Mouse (Mus musculus) layer of hippocampus, adult 18-20 months (tissue): ENCODE measurements around the gene Uqcrc2. TPM values are rescaled to one million over a fixed set of nuclear protein-coding genes. Genes with fewer than 3 reads are reported as not detected.

Experiments
- DNase-seq, 2 experiments: peaks; one replicate each; pipeline ENCODE4 v3.0.0; 2022; ENCODE audit warnings: low spot score in 2 of 2
- long read RNA-seq: library from polyadenylated mRNA; stranded (forward); transcript quantifications from one replicate; pipeline ENCODE4 v2.0.0, GENCODE M21; 2021
- total RNA-seq, 2 experiments: library from RNA; stranded (reverse); gene quantifications; 2 replicates each; pipeline ENCODE4 v1.2.3; 2021

Uqcrc2 gene
- total RNA-seq, result 100 to 1,000 TPM; 243 to 245 TPM
- long read RNA-seq, transcript Uqcrc2-201 (14 exons, 1,896 nt), result major isoform, 169 of 179 reads
- long read RNA-seq, partial matches to known transcripts, result 3 of 179 reads
- long read RNA-seq, other reads (novel, unspliced or antisense), result 7 of 179 reads

GRCm38 (mm10) chr7:120634711-120635361, at the start of gene Uqcrc2:
TSS of gene Uqcrc2 (plus strand) at chr7:120635176.
- DNase-seq, result peak; percentile 78 to 89

GRCm38 (mm10) chr7:120597203-120597743, 37.7 kb upstream of the Uqcrc2 start:
- no peak for DNase-seq

DNA sequence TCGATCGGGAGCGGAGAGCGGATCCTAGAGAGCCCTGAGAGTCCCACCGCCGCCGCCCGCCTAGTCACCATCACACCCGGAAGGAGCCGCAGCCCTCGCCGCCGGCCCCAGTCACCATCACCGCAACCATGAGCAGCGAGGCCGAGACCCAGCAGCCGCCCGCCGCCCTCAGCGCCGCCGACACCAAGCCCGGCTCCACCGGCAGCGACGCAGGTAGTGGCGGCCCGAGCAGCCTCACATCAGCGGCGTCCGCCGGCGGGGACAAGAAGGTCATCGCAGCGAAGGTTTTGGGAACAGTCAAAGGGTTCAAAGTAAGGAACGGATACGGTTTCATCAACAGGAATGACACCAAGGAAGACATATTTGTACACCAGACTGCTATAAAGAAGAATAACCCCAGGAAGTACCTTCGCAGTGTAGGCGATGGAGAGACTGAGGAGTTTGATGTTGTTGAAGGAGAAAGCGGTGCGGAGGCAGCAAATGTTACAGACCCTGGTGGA, 37.2 kb upstream of the Uqcrc2 start:
- DNase-seq, result peak in 1 of 2 experiments; percentile 9

DNA sequence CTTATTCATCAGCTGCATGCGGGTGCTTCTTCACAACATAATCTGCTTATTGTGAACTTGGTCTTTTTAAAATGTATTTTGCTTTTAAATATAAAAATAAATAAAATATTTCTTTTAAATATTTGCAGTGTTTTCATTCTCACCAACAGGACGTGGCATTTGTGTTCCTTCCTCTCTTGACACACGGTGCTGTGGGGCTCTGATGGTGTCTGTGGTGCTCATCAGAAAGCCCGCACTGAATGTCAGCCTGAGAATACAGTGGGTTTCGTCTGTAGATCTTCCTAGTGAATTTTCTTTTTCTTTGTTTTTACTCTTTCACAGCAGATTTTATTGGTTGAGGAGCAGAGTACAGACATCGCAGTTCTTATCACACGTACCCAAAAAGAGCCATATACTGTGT, 36.6 kb upstream of the Uqcrc2 start:
- no peak for DNase-seq

DNA sequence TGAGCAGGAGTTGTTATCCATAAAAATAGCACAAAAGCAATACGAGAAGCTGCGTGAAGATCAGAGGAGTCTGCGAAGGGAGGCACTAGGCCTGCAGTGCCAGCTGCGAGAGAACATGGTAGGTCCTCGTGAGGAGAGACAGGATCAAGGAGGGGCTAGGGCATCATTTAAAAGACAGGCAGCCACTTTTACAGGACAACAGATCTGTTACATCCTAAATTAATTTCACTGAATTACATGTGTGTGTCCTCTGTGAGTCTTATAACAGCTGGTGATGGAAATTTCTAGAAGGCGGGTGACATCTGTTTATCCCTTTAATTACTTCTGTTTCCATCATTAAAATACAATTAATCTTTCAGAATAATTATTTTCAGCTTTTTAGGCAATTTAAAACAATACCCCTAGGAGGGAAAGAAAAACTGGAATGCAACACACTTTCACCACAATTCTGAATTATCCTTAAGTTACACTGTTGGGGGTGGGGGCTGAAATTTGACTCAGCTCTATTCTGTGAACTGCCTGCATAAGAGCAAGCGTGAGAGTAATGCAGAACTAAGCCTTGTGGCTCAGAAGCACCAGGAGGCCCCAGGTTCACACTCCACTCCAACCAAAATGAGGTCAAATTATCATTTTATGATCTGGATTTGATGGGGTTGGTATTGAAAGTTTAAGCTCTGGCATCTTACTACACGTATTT, 14.8 kb upstream of the Uqcrc2 start:
- DNase-seq, result no peak

- DNase-seq, result no peak
Observed at GRCm38 (mm10) chr7:120620841-120621240, 14.1 kb upstream of the Uqcrc2 start.

DNA sequence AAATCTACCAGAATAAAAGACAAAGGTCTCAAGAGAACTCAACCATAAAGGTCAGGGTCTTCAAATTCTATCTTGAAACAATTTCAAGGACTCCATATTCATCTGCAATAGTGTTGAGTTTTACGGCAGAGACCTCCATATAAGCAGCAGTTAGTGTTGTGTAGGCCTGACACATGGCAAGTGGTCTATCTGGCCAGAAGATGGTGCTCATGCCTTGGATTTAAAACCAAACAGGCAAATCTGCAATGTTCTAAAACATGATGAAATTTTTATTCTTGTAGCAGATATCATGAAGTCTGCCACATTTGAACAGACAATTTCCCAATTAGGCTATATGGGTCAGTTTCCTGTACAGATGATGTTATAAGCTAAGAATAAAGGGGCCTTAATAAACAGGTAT, 2.5 kb upstream of the Uqcrc2 start:
- DNase-seq, result peak in 1 of 2 experiments; percentile 74

GRCm38 (mm10) chr7:120634301-120634700, 675 bp upstream of the Uqcrc2 start:
- DNase-seq, result no peak

GRCm38 (mm10) chr7:120635362-120635781, 396 bp downstream of the Uqcrc2 start:
- DNase-seq, result no peak

GRCm38 (mm10) chr7:120635821-120636220, 845 bp downstream of the Uqcrc2 start:
- no peak for DNase-seq

DNA sequence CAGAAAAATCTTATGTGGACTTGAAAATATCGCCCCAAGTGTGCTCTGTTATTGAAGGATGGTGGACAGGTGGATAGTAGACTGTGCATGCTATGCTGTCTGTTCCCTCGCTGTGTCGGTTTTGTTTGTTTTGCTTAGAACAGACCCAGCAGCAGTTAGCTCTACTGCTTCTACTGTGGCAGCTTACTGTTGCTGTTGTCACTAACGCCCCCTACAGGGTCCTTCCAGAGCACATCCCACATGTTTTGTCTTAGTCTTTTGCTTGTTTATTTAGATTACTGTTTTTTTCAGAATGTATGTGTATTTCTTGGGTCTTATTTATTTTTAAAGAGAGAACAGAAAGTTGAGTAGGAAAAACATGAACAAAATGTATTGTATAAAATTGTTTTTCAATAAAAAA, 8.2 kb downstream of the Uqcrc2 start:
- no peak for DNase-seq

DNA sequence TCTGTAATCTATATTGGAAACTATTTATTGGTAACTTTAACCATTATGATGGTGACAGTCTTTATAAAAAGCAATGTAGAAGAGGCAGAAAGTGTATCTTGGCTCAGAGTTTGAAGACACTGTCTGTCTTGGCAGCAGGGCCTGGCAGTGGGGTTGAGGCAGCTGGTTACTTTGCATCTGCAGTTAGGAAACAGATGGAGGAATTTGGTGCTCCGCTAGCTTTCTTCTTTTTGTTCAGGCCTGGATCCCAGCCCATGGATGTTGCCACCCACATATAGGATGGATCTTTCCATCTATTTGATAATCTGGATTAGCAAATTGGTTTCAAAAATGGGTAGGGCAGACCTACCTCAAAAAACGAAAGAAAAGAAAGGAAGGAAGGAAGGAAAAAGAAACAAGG, 12.9 kb downstream of the Uqcrc2 start:
- peak; percentile 67 to 81 for DNase-seq

- DNase-seq, result no peak
Observed at GRCm38 (mm10) chr7:120662079-120662478, 27.1 kb downstream of the Uqcrc2 start.

DNA sequence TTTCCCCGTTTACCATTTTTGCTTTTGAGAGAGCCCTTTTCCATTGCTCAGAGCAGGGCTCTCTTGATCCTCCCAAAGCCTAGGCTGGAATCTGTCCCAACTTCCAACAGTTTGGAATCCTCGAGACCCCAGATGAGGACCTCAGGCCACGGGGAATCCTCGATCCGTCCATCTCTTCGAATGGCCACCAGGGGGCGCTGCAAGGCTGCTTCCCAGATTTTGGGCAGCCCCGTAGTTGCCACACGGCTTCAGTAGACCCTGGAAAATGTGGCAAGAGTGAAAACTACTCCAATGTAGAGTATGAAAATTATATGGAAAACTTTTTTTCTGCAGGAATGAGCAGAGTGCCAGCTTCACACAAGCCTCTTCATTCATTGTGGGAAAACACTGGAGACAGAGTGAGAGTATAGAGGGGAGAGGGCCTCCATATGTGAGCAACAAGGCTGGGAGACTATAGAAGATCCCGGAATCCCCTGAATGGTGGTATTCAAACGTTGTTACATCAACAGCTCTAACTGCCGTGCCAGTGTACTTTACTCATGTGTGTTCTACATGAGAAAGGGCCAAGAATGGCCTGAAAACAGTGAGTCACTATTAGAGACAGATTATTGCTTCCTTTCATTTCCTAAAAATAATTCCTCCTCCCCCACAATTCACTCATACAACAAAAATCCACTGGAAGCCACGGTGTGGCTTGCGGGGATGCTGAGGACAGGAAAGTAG, 35.3 kb downstream of the Uqcrc2 start, which contains the start of gene Pdzd9:
Pdzd9 (minus strand) TSS at position 191 of the 723 bp plus-strand sequence.
- peak; percentile 39 to 70 for DNase-seq

DNA sequence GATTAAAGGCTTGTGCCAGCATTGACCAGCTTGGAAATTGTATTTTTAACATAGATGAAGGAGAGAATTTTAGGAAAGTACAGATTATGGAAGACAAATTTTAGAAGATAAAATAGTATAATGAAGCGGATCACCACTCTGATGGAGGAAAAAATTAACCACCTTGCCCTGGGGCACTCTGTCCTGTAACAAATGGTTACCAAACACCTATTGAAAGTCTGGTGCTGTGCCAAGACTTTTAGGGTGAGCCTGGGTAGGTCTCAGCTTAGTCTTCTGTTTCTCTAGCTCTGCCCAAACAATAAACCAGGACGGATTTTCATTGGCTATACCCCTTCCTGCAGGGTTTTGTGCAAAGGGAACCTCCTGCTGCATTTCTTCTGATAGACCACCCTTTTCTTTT, 36.3 kb downstream of the Uqcrc2 start:
- DNase-seq, result no peak

GRCm38 (mm10) chr7:120677001-120677643, 42.1 kb downstream of the Uqcrc2 start, which contains the start of gene Mosmo:
TSS of gene Mosmo (plus strand) at chr7:120677618.
- peak; percentile 21 to 62 for DNase-seq

- peak; percentile 8 to 46 for DNase-seq
Observed at GRCm38 (mm10) chr7:120677764-120678531, 43.0 kb downstream of the Uqcrc2 start.

DNA sequence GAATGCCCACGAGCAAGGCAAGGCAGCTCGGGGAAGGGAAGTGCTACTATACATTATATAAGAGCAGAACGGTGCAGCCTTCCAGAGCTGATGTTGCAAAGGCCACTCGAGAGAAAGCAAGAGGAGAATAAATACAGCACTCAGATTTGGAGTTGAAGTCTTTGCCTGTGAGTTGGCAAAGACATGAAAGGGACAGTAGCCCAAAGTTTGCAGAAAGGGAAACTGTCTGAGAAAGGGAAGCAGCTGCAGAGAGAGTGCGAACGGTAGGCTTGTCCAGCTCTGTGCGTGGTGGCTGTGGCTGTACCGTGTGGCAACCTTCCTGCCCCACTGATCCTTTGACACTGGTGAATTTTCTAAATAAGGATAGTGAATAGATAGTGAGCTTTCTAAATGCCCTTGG, 44.0 kb downstream of the Uqcrc2 start:
- DNase-seq, result no peak

GRCm38 (mm10) chr7:120682002-120682401, 47.0 kb downstream of the Uqcrc2 start:
- no peak for DNase-seq

GRCm38 (mm10) chr7:120684731-120685161, 49.8 kb downstream of the Uqcrc2 start:
- peak; percentile 13 to 77 for DNase-seq
